In genomic region chr2:18031271-18031821, GRCm38 (mm10) we compare ENCODE assay signal across 8 mouse cellular contexts. TPM values are rescaled to one million over a fixed set of nuclear protein-coding genes. Genes with fewer than 3 reads are reported as not detected.
A peak's percentile ranks its signal among the peaks of the same experiment; 100 is the strongest.
DNase-seq lines count a peak whose midpoint lies in the region; ATAC-seq and TF ChIP-seq lines count a peak whose summit lies in the region.

No protein-coding gene starts in this region.

- peak overlapping the region; percentile 81 for H3K4me3 ChIP-seq in hindbrain, embryonic 10.5 days
- H3K4me3 ChIP-seq in limb, embryonic 14.5 days (replicated peaks; ENCODE audit: low read length) = peak overlapping the region; percentile 43

- TF ChIP-seq POLR2A in limb, embryonic 14.5 days (IDR thresholded peaks at IDR 0.05; ENCODE audit: borderline replicate concordance, extremely low read depth, insufficient read depth, insufficient read length) = 0 out of 2 replicates have a peak, but pooled peaks have one; percentile 1

- H3K4me2 ChIP-seq in limb, embryonic 14.5 days (replicated peaks; ENCODE audit: low read depth, low read length, severe bottlenecking) = peak overlapping the region; percentile 97

- peak overlapping the region; percentile 83 for H3K9ac ChIP-seq in limb, embryonic 14.5 days (ENCODE audit: low read depth, low read length, severe bottlenecking)

- no peaks in the 10 kb centered on the region for H3K9me3 ChIP-seq in hindbrain, embryonic 10.5 days
- no peaks in the 10 kb centered on the region for H3K9me3 ChIP-seq in limb, embryonic 14.5 days (ENCODE audit: control insufficient read depth, low read length)

- WGBS in hindbrain, embryonic 10.5 days = under 1% methylated on average over 26 of the region's 26 CpGs
- WGBS in limb, embryonic 14.5 days = 5% methylated on average over 26 of the region's 26 CpGs

- H3K4me1 ChIP-seq in hindbrain, embryonic 10.5 days (replicated peaks) = peaks cover 77% of the 10 kb centered on the region
- peaks cover 25% of the 10 kb centered on the region for H3K4me1 ChIP-seq in limb, embryonic 14.5 days (ENCODE audit: control insufficient read depth, insufficient read depth, low read length)

- DNase-seq in adrenal gland, adult (ENCODE audit: inconsistent age in 2 of 2, low spot score in 1 of 2) = peak; percentile 30 to 86
- DNase-seq in adrenal gland, postnatal 4 days (ENCODE audit: low spot score in 2 of 2) = no peak
- DNase-seq in urinary bladder, postnatal 14 days (ENCODE audit: low spot score) = peak; percentile 29
- no peak for DNase-seq in urinary bladder, adult 18-20 months (ENCODE audit: low spot score in 2 of 2)
- DNase-seq in hindbrain, embryonic 10.5 days (ENCODE audit: low spot score) = peak; percentile 67
- DNase-seq in limb, embryonic 14.5 days (ENCODE audit: low spot score) = no peak
- DNase-seq in retina, embryonic 14.5 days (ENCODE audit: low spot score) = peak; percentile 75
- DNase-seq in gastrocnemius, postnatal 4 days (ENCODE audit: low spot score in 2 of 2) = no peak

- H3K36me3 ChIP-seq in hindbrain, embryonic 10.5 days = no peaks in the 10 kb centered on the region
- no peaks in the 10 kb centered on the region for H3K36me3 ChIP-seq in limb, embryonic 14.5 days (ENCODE audit: control insufficient read depth, insufficient read depth, low read length)

- no peak for ATAC-seq in limb, embryonic 14.5 days (ENCODE audit: low FRiP score, low read depth)

- H3K27me3 ChIP-seq in hindbrain, embryonic 10.5 days (ENCODE audit: insufficient read depth, poor library complexity, severe bottlenecking) = no peaks in the 10 kb centered on the region
- no peaks in the 10 kb centered on the region for H3K27me3 ChIP-seq in limb, embryonic 14.5 days (ENCODE audit: control insufficient read depth, insufficient read depth, low read length)

- H3K27ac ChIP-seq in hindbrain, embryonic 10.5 days = peak overlapping the region; percentile 100
- H3K27ac ChIP-seq in limb, embryonic 14.5 days (replicated peaks; ENCODE audit: low read depth, low read length) = peak overlapping the region; percentile 45; the same call in 1 of the 2 replicates

RNA-seq across cellular contexts. Expression of gene A930004D18Rik, which starts 6.2 kb away (rescaled TPM):
- total RNA-seq in adrenal gland, postnatal 4 days (2021) = 1 to 10 TPM; 3.1 to 4.7 TPM
- polyA plus RNA-seq in hindbrain, embryonic 10.5 days (2016; fragmentation: Nextera tagmentation; extraction: Ambion mirVana) = 17.5 and 22.5 TPM in 2 replicates
- 8.8 and 10.8 TPM in 2 replicates for polyA plus RNA-seq in limb, embryonic 14.5 days (2012; rRNA removed)
- polyA plus RNA-seq in limb, embryonic 14.5 days (2014; fragmentation: Nextera tagmentation; extraction: Ambion mirVana) = 13.0 and 14.2 TPM in 2 replicates
- total RNA-seq in gastrocnemius, postnatal 4 days (2021) = 1 to 10 TPM; 5.3 to 6.5 TPM

RNA-seq across cellular contexts. Expression of gene Skida1, which starts 17.5 kb away (rescaled TPM):
- 10 to 100 TPM in 1 of 2 experiments, 1 to 10 TPM in 1; 9.9 to 11.3 TPM for total RNA-seq in adrenal gland, postnatal 4 days (2021)
- 19.3 and 21.9 TPM in 2 replicates for polyA plus RNA-seq in hindbrain, embryonic 10.5 days (2016; fragmentation: Nextera tagmentation; extraction: Ambion mirVana)
- polyA plus RNA-seq in limb, embryonic 14.5 days (2012; rRNA removed) = 18.7 and 19.0 TPM in 2 replicates
- 7.9 and 8.2 TPM in 2 replicates for polyA plus RNA-seq in limb, embryonic 14.5 days (2014; fragmentation: Nextera tagmentation; extraction: Ambion mirVana)
- 1 to 10 TPM; 4.6 to 4.9 TPM for total RNA-seq in gastrocnemius, postnatal 4 days (2021)

RNA-seq across cellular contexts. Expression of gene Mllt10, which starts 23.7 kb away (rescaled TPM):
- 10 to 100 TPM; 62.2 to 64.8 TPM for total RNA-seq in adrenal gland, postnatal 4 days (2021)
- 65.0 and 66.0 TPM in 2 replicates for polyA plus RNA-seq in hindbrain, embryonic 10.5 days (2016; fragmentation: Nextera tagmentation; extraction: Ambion mirVana)
- polyA plus RNA-seq in limb, embryonic 14.5 days (2012; rRNA removed) = 52.7 and 59.4 TPM in 2 replicates
- 33.4 and 38.0 TPM in 2 replicates for polyA plus RNA-seq in limb, embryonic 14.5 days (2014; fragmentation: Nextera tagmentation; extraction: Ambion mirVana)
- total RNA-seq in gastrocnemius, postnatal 4 days (2021) = 10 to 100 TPM; 34.5 to 42.5 TPM

RNA-seq across cellular contexts. Expression of gene H2al2a, which starts 34.6 kb away (rescaled TPM):
- not detected for total RNA-seq in adrenal gland, postnatal 4 days (2021)
- polyA plus RNA-seq in hindbrain, embryonic 10.5 days (2016; fragmentation: Nextera tagmentation; extraction: Ambion mirVana) = not detected in 2 replicates
- polyA plus RNA-seq in limb, embryonic 14.5 days (2012; rRNA removed) = not detected in 2 replicates
- polyA plus RNA-seq in limb, embryonic 14.5 days (2014; fragmentation: Nextera tagmentation; extraction: Ambion mirVana) = not detected in 2 replicates
- not detected for total RNA-seq in gastrocnemius, postnatal 4 days (2021)

Comparison
In these comparisons a context has a peak if more than half of its experiments do, and no peak if none do; other contexts are left out.
1. DNase-seq: peak in adrenal gland, adult (2 of 2), urinary bladder, postnatal 14 days (single experiment), hindbrain, embryonic 10.5 days (single experiment) and retina, embryonic 14.5 days (single experiment); none in adrenal gland, postnatal 4 days (0 of 2), urinary bladder, adult 18-20 months (0 of 2), limb, embryonic 14.5 days (single experiment) and gastrocnemius, postnatal 4 days (0 of 2).